Mouse (Mus musculus): ENCODE results near the gene Gm13279.
A peak's percentile ranks its signal among the peaks of the same experiment; 100 is the strongest.
"Not testable (repeated sequence)": the region's sequence is repeated elsewhere in the genome, so short reads cannot be mapped to it uniquely, and the experiment has no call there.

Gene Gm13279

GRCm38 (mm10) chr4:88797097-88797496 is at the start of gene Gm13279:
Gm13279 (plus strand) TSS chr4:88797397.
- not testable (repeated sequence) for DNase-seq

GRCm38 (mm10) chr4:88749926-88750325 is 47.3 kb upstream of the Gm13279 start:
- DNase-seq, result no peak

- DNase-seq, result not testable (repeated sequence)
Measured at GRCm38 (mm10) chr4:88754818-88755340, 42.3 kb upstream of the Gm13279 start, which contains the start of gene Gm13271. Gm13271 (plus strand) TSS chr4:88754868.

- not testable (repeated sequence) for DNase-seq
Measured at GRCm38 (mm10) chr4:88756581-88757513, 40.4 kb upstream of the Gm13279 start.

GRCm38 (mm10) chr4:88757628-88758031 is 39.6 kb upstream of the Gm13279 start:
- peak; percentile 94 for DNase-seq

- DNase-seq, result not testable (repeated sequence)
Measured at GRCm38 (mm10) chr4:88758751-88759150, 38.4 kb upstream of the Gm13279 start.

- not testable (repeated sequence) for DNase-seq
Measured at GRCm38 (mm10) chr4:88759610-88760268, 37.5 kb upstream of the Gm13279 start, which contains the start of gene Gm13283. Gm13283 (plus strand) TSS chr4:88760119.

- DNase-seq, result peak; percentile 91
Measured at GRCm38 (mm10) chr4:88760431-88760830, 36.8 kb upstream of the Gm13279 start.

- not testable (repeated sequence) for DNase-seq
Measured at GRCm38 (mm10) chr4:88761776-88762175, 35.4 kb upstream of the Gm13279 start.

- DNase-seq, result not testable (repeated sequence)
Measured at GRCm38 (mm10) chr4:88762341-88762740, 34.9 kb upstream of the Gm13279 start.

GRCm38 (mm10) chr4:88763384-88764018 is 33.7 kb upstream of the Gm13279 start:
- peak; percentile 89 for DNase-seq

- not testable (repeated sequence) for DNase-seq
Measured at GRCm38 (mm10) chr4:88773534-88773933, 23.7 kb upstream of the Gm13279 start, which contains the start of gene Gm13290. Gm13290 (plus strand) TSS chr4:88773834.

- DNase-seq, result not testable (repeated sequence)
Measured at GRCm38 (mm10) chr4:88776622-88777021, 20.6 kb upstream of the Gm13279 start, which contains the start of gene Gm13289. Gm13289 (plus strand) TSS chr4:88776922.

GRCm38 (mm10) chr4:88779550-88779949 is 17.6 kb upstream of the Gm13279 start, which contains the start of gene Gm13272:
Gm13272 (plus strand) TSS chr4:88779850.
- DNase-seq, result not testable (repeated sequence)

GRCm38 (mm10) chr4:88780320-88780719 is 16.9 kb upstream of the Gm13279 start:
- DNase-seq, result not testable (repeated sequence)

- not testable (repeated sequence) for DNase-seq
Measured at GRCm38 (mm10) chr4:88781831-88782230, 15.4 kb upstream of the Gm13279 start, which contains the start of gene Ifnz. Ifnz (plus strand) TSS chr4:88782131.

- DNase-seq, result not testable (repeated sequence)
Measured at GRCm38 (mm10) chr4:88782335-88782734, 14.9 kb upstream of the Gm13279 start.

- not testable (repeated sequence) for DNase-seq
Measured at GRCm38 (mm10) chr4:88785409-88785808, 11.8 kb upstream of the Gm13279 start, which contains the start of gene Gm13276. Gm13276 (plus strand) TSS chr4:88785709.

- DNase-seq, result not testable (repeated sequence)
Measured at GRCm38 (mm10) chr4:88788402-88788801, 8.8 kb upstream of the Gm13279 start, which contains the start of gene Gm13277. Gm13277 (plus strand) TSS chr4:88788632.

- not testable (repeated sequence) for DNase-seq
Measured at GRCm38 (mm10) chr4:88791250-88791649, 5.9 kb upstream of the Gm13279 start, which contains the start of gene Gm13278. Gm13278 (plus strand) TSS chr4:88791550.

GRCm38 (mm10) chr4:88793936-88794675 is 3.1 kb upstream of the Gm13279 start, which contains the start of gene Gm13275:
Gm13275 (plus strand) TSS chr4:88794487.
- DNase-seq, result not testable (repeated sequence)
